Mouse (Mus musculus): ENCODE measurements around the gene Rab29. TPM values are rescaled to one million over a fixed set of nuclear protein-coding genes. Genes with fewer than 3 reads are reported as not detected.
"Not testable (repeated sequence)": the region's sequence is repeated elsewhere in the genome, so short reads cannot be mapped to it uniquely, and the experiment has no call there.

Rab29 gene
- polyA plus RNA-seq (2014; fragmentation: Nextera tagmentation; extraction: Ambion mirVana) = 15.2 and 19.0 TPM in 2 replicates

- H3K4me2 ChIP-seq (ENCODE audit: low read depth, low read length) = peak within 1 kb of the TSS; percentile 75
- H3K4me3 ChIP-seq (ENCODE audit: low read depth, low read length) = peak within 1 kb of the TSS; percentile 53
- under 1% methylated on average over 46 of the region's 46 CpGs for WGBS
- no peaks in the 10 kb centered on the region for H3K36me3 ChIP-seq (replicated peaks; ENCODE audit: control insufficient read depth, insufficient read depth, low read depth, low read length)
- peaks cover 2% of the 10 kb centered on the region; the same call in 1 of the 2 replicates for H3K27me3 ChIP-seq (ENCODE audit: control insufficient read depth, insufficient read depth, low read length)
- H3K9ac ChIP-seq (replicated peaks; ENCODE audit: low read length) = peak within 1 kb of the TSS; percentile 40
- H3K27ac ChIP-seq (replicated peaks; ENCODE audit: low read depth, low read length) = no peak within 1 kb of the TSS
- H3K4me1 ChIP-seq (ENCODE audit: control insufficient read depth, insufficient read depth, low read length) = no peaks in the 10 kb centered on the region
- ATAC-seq (replicated peaks; ENCODE audit: insufficient number of reproducible peaks, low FRiP score, low TSS enrichment, low read depth) (peak; percentile 94), DNase-seq (ENCODE audit: low spot score) (peak; percentile 96)
- no peaks in the 10 kb centered on the region for H3K9me3 ChIP-seq (replicated peaks; ENCODE audit: control insufficient read depth, low read length)
These were observed at the start of gene Rab29 for GRCm38 (mm10) chr1:131867093-131867945. Gene Rab29, plus strand, starts transcription at chr1:131867224.

- H3K4me2 ChIP-seq (ENCODE audit: low read depth, low read length) = not testable (repeated sequence)
These were observed 46.7 kb upstream of the Rab29 start for GRCm38 (mm10) chr1:131820353-131820752.

GRCm38 (mm10) chr1:131820887-131821328 is 46.1 kb upstream of the Rab29 start:
- Histone ChIP-seq H3K36me3 (replicated peaks; ENCODE audit: control insufficient read depth, insufficient read depth, low read depth, low read length) (no peaks in the 10 kb centered on the region), H3K27me3 (ENCODE audit: control insufficient read depth, insufficient read depth, low read length) (no peaks in the 10 kb centered on the region), H3K9ac (replicated peaks; ENCODE audit: low read length) (no peak overlapping the region), H3K9me3 (replicated peaks; ENCODE audit: control insufficient read depth, low read length) (no peaks in the 10 kb centered on the region), H3K4me2 (ENCODE audit: low read depth, low read length) (no peak overlapping the region), H3K4me1 (ENCODE audit: control insufficient read depth, insufficient read depth, low read length) (no peaks in the 10 kb centered on the region), H3K27ac (replicated peaks; ENCODE audit: low read depth, low read length) (no peak overlapping the region), H3K4me3 (ENCODE audit: low read depth, low read length) (no peak overlapping the region)
- no peak for ATAC-seq (replicated peaks; ENCODE audit: insufficient number of reproducible peaks, low FRiP score, low TSS enrichment, low read depth)
- WGBS = 79% methylated on average over 10 of the region's 10 CpGs
- DNase-seq (ENCODE audit: low spot score) = no peak

More at GRCm38 (mm10) chr1:131820353-131820752, 46.7 kb upstream of the Rab29 start:
- ATAC-seq (replicated peaks; ENCODE audit: insufficient number of reproducible peaks, low FRiP score, low TSS enrichment, low read depth); DNase-seq (ENCODE audit: low spot score); H3K27ac ChIP-seq (replicated peaks; ENCODE audit: low read depth, low read length); H3K9ac ChIP-seq (replicated peaks; ENCODE audit: low read length); H3K27me3 ChIP-seq (ENCODE audit: control insufficient read depth, insufficient read depth, low read length); H3K9me3 ChIP-seq (replicated peaks; ENCODE audit: control insufficient read depth, low read length); H3K4me3 ChIP-seq (ENCODE audit: low read depth, low read length); H3K36me3 ChIP-seq (replicated peaks; ENCODE audit: control insufficient read depth, insufficient read depth, low read depth, low read length); H3K4me1 ChIP-seq (ENCODE audit: control insufficient read depth, insufficient read depth, low read length): not testable (repeated sequence)
- WGBS = 70% methylated on average over 8 of the region's 9 CpGs

- Histone ChIP-seq H3K4me3 (ENCODE audit: low read depth, low read length) (no peak overlapping the region), H3K27ac (replicated peaks; ENCODE audit: low read depth, low read length) (no peak overlapping the region), H3K9me3 (replicated peaks; ENCODE audit: control insufficient read depth, low read length) (no peaks in the 10 kb centered on the region), H3K4me2 (ENCODE audit: low read depth, low read length) (no peak overlapping the region), H3K27me3 (ENCODE audit: control insufficient read depth, insufficient read depth, low read length) (no peaks in the 10 kb centered on the region), H3K9ac (replicated peaks; ENCODE audit: low read length) (no peak overlapping the region), H3K4me1 (ENCODE audit: control insufficient read depth, insufficient read depth, low read length) (no peaks in the 10 kb centered on the region), H3K36me3 (replicated peaks; ENCODE audit: control insufficient read depth, insufficient read depth, low read depth, low read length) (no peaks in the 10 kb centered on the region)
- DNase-seq (ENCODE audit: low spot score) = no peak
- 79% methylated on average over 8 of the region's 8 CpGs for WGBS
- ATAC-seq (replicated peaks; ENCODE audit: insufficient number of reproducible peaks, low FRiP score, low TSS enrichment, low read depth) = no peak
These were observed 44.7 kb upstream of the Rab29 start for GRCm38 (mm10) chr1:131822292-131822691.

GRCm38 (mm10) chr1:131822856-131823492 is 44.0 kb upstream of the Rab29 start:
- ATAC-seq (replicated peaks; ENCODE audit: insufficient number of reproducible peaks, low FRiP score, low TSS enrichment, low read depth) = no peak
- Histone ChIP-seq H3K9me3 (replicated peaks; ENCODE audit: control insufficient read depth, low read length) (no peaks in the 10 kb centered on the region), H3K27me3 (ENCODE audit: control insufficient read depth, insufficient read depth, low read length) (no peaks in the 10 kb centered on the region), H3K27ac (replicated peaks; ENCODE audit: low read depth, low read length) (no peak overlapping the region), H3K4me1 (ENCODE audit: control insufficient read depth, insufficient read depth, low read length) (no peaks in the 10 kb centered on the region), H3K9ac (replicated peaks; ENCODE audit: low read length) (no peak overlapping the region), H3K4me3 (ENCODE audit: low read depth, low read length) (no peak overlapping the region), H3K4me2 (ENCODE audit: low read depth, low read length) (no peak overlapping the region), H3K36me3 (replicated peaks; ENCODE audit: control insufficient read depth, insufficient read depth, low read depth, low read length) (no peaks in the 10 kb centered on the region)
- WGBS = 88% methylated on average over 1 of the region's 1 CpGs
- no peak for DNase-seq (ENCODE audit: low spot score)

GRCm38 (mm10) chr1:131823563-131823962 is 43.5 kb upstream of the Rab29 start:
- no peaks in the 10 kb centered on the region for H3K4me1 ChIP-seq (ENCODE audit: control insufficient read depth, insufficient read depth, low read length)
- 55% methylated on average over 5 of the region's 5 CpGs for WGBS
- ATAC-seq (replicated peaks; ENCODE audit: insufficient number of reproducible peaks, low FRiP score, low TSS enrichment, low read depth) (no peak), DNase-seq (ENCODE audit: low spot score) (no peak)
- no peak overlapping the region for H3K4me2 ChIP-seq (ENCODE audit: low read depth, low read length)
- no peaks in the 10 kb centered on the region for H3K27me3 ChIP-seq (ENCODE audit: control insufficient read depth, insufficient read depth, low read length)
- no peak overlapping the region for H3K27ac ChIP-seq (replicated peaks; ENCODE audit: low read depth, low read length)
- no peaks in the 10 kb centered on the region for H3K9me3 ChIP-seq (replicated peaks; ENCODE audit: control insufficient read depth, low read length)
- H3K36me3 ChIP-seq (replicated peaks; ENCODE audit: control insufficient read depth, insufficient read depth, low read depth, low read length) = no peaks in the 10 kb centered on the region
- no peak overlapping the region for H3K9ac ChIP-seq (replicated peaks; ENCODE audit: low read length)
- H3K4me3 ChIP-seq (ENCODE audit: low read depth, low read length) = no peak overlapping the region

- H3K9me3 ChIP-seq (replicated peaks; ENCODE audit: control insufficient read depth, low read length) = no peaks in the 10 kb centered on the region
- H3K4me1 ChIP-seq (ENCODE audit: control insufficient read depth, insufficient read depth, low read length) = no peaks in the 10 kb centered on the region
- H3K4me2 ChIP-seq (ENCODE audit: low read depth, low read length) = no peak overlapping the region
- no peak overlapping the region for H3K27ac ChIP-seq (replicated peaks; ENCODE audit: low read depth, low read length)
- H3K27me3 ChIP-seq (ENCODE audit: control insufficient read depth, insufficient read depth, low read length) = no peaks in the 10 kb centered on the region
- H3K36me3 ChIP-seq (replicated peaks; ENCODE audit: control insufficient read depth, insufficient read depth, low read depth, low read length) = no peaks in the 10 kb centered on the region
- ATAC-seq (replicated peaks; ENCODE audit: insufficient number of reproducible peaks, low FRiP score, low TSS enrichment, low read depth) = no peak
- WGBS = 80% methylated on average over 11 of the region's 11 CpGs
- H3K9ac ChIP-seq (replicated peaks; ENCODE audit: low read length) = no peak overlapping the region
- no peak overlapping the region for H3K4me3 ChIP-seq (ENCODE audit: low read depth, low read length)
- DNase-seq (ENCODE audit: low spot score) = no peak
These were observed 42.4 kb upstream of the Rab29 start for GRCm38 (mm10) chr1:131824528-131825181.

All from embryonic facial prominence, embryonic 11.5 days (tissue).